Mouse (Mus musculus): ENCODE measurements around the gene Akt1.

DNA sequence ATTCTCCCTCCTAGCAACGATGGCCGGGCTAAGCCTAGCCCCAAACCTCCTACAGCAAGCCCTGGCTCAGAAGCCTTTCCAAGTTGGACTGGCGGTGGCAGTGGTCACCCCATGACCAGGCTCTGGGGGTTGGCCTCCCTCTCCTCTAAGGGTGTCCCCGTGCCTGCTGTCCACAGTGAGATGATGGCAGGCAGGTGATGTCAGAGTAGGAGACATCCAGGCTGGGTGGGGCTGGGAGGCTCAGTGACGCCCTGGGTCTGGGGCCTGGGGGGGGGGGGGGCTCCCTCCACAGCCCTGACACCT is 48.3 kb upstream of the Akt1 start:
- TF ChIP-seq CTCF (IDR thresholded peaks at IDR 0.05; ENCODE audit: extremely low read depth, insufficient read depth, insufficient read length, insufficient replicate concordance) (no peak), POLR2A (IDR thresholded peaks at IDR 0.05; ENCODE audit: low read depth, low read length) (no peak)
